Mouse (Mus musculus): Measurements from ENCODE around the gene Cers6. TPM values are rescaled to one million over a fixed set of nuclear protein-coding genes. Genes with fewer than 3 reads are reported as not detected.

The Cers6 gene
- polyA plus RNA-seq, 1 experiment = 23.8 TPM

DNA sequence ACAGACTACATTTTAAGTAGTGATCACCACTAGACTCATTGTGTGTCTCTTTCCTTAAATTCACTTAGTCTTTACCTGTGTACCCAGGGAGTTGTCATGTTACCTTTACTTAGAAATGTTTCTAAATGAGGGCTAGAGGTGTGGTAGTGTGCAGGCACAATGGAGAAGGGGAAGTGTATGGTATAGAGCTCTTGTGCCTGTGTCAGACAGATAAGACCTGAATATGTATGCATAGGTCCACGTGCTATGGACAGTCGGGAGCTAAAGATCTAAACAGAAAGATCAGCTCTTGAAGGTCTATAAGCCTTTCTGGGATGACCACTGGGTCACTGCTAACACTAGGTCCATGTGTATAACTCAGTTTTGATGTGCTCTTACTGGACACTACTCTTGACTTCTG is 87.9 kb downstream of the Cers6 start:
- no peak overlapping the region for H3K27ac ChIP-seq (ENCODE audit: control insufficient read depth, insufficient read depth, low read depth, low read length, poor library complexity)
- 41% methylated on average over 2 of the region's 2 CpGs for WGBS
- no peak overlapping the region for H3K4me3 ChIP-seq (replicated peaks; ENCODE audit: control insufficient read depth, low read depth, low read length)
- no peaks in the 10 kb centered on the region; the same call in 1 of the 2 replicates for H3K4me1 ChIP-seq (ENCODE audit: control insufficient read depth, insufficient read depth, low read length)
- TF ChIP-seq POLR2A (IDR thresholded peaks at IDR 0.05; ENCODE audit: borderline replicate concordance, control insufficient read depth, low read depth, low read length) = no peak
- no peak for TF ChIP-seq CTCF (IDR thresholded peaks at IDR 0.05; ENCODE audit: control insufficient read depth, insufficient read depth, low read length)

DNA sequence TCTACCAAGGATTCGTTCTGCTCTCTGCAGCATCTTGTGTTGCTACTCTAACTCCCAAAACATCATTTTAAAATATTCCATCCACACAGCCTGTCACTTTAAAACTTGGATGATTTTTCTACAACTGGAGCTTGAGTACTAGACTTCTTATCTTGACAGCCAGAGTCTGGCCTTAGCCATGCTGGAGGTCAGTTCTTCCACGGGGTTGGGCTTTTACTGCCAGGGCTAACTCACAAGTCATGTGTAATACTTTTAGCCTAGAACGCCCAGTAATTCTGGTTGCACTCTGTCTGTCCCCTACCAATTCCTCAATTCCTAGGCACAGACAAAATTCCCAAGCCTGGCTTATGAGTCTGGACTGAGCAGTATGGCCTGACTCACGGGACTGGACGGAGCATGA is 88.5 kb downstream of the Cers6 start:
- TF ChIP-seq POLR2A (IDR thresholded peaks at IDR 0.05; ENCODE audit: borderline replicate concordance, control insufficient read depth, low read depth, low read length) (no peak), CTCF (IDR thresholded peaks at IDR 0.05; ENCODE audit: control insufficient read depth, insufficient read depth, low read length) (no peak)
- 78% methylated on average over 5 of the region's 5 CpGs for WGBS
- H3K27ac ChIP-seq (ENCODE audit: control insufficient read depth, insufficient read depth, low read depth, low read length, poor library complexity) = no peak overlapping the region
- no peaks in the 10 kb centered on the region; the same call in 1 of the 2 replicates for H3K4me1 ChIP-seq (ENCODE audit: control insufficient read depth, insufficient read depth, low read length)
- no peak overlapping the region for H3K4me3 ChIP-seq (replicated peaks; ENCODE audit: control insufficient read depth, low read depth, low read length)

GRCm38 (mm10) chr2:68951706-68952105 is 90.5 kb downstream of the Cers6 start:
- Histone ChIP-seq H3K4me1 (ENCODE audit: control insufficient read depth, insufficient read depth, low read length) (no peaks in the 10 kb centered on the region; the same call in 1 of the 2 replicates), H3K4me3 (replicated peaks; ENCODE audit: control insufficient read depth, low read depth, low read length) (no peak overlapping the region), H3K27ac (ENCODE audit: control insufficient read depth, insufficient read depth, low read depth, low read length, poor library complexity) (no peak overlapping the region)
- WGBS = 93% methylated on average over 3 of the region's 3 CpGs
- no peak for TF ChIP-seq POLR2A (IDR thresholded peaks at IDR 0.05; ENCODE audit: borderline replicate concordance, control insufficient read depth, low read depth, low read length)

DNA sequence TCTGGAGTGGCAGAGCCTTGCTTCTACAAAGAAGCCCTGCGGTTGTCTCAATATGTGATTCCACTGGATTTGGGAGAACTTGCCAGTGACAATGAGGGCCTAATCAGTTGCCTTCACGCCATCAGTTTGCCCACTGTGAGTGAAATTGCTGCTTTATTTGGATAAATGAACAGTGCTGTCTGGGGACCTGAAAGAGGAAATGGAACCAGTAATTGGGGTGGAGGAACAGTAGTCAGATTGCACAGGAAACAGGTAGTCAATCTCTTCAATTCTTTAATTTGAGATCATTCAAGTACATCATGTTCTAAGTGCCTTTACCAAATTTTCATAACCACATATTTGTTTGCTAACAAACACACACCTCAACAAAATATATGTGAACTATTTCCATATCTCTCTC is 92.4 kb downstream of the Cers6 start:
- WGBS = 73% methylated on average over 2 of the region's 2 CpGs
- no peak overlapping the region for H3K27ac ChIP-seq (ENCODE audit: control insufficient read depth, insufficient read depth, low read depth, low read length, poor library complexity)

GRCm38 (mm10) chr2:68955496-68955895 is 94.3 kb downstream of the Cers6 start:
- WGBS = 86% methylated on average over 2 of the region's 2 CpGs
- no peak for TF ChIP-seq POLR2A (IDR thresholded peaks at IDR 0.05; ENCODE audit: borderline replicate concordance, control insufficient read depth, low read depth, low read length)
- no peak for TF ChIP-seq CTCF (IDR thresholded peaks at IDR 0.05; ENCODE audit: control insufficient read depth, insufficient read depth, low read length)
- H3K4me3 ChIP-seq (replicated peaks; ENCODE audit: control insufficient read depth, low read depth, low read length) = no peak overlapping the region
- no peak overlapping the region for H3K27ac ChIP-seq (ENCODE audit: control insufficient read depth, insufficient read depth, low read depth, low read length, poor library complexity)
- H3K4me1 ChIP-seq (ENCODE audit: control insufficient read depth, insufficient read depth, low read length) = no peaks in the 10 kb centered on the region; the same call in none of the 2 replicates

More for the DNA sequence above, 92.4 kb downstream of the Cers6 start:
- Histone ChIP-seq H3K4me1 (ENCODE audit: control insufficient read depth, insufficient read depth, low read length) (no peaks in the 10 kb centered on the region; the same call in 1 of the 2 replicates), H3K4me3 (replicated peaks; ENCODE audit: control insufficient read depth, low read depth, low read length) (no peak overlapping the region)
- TF ChIP-seq POLR2A (IDR thresholded peaks at IDR 0.05; ENCODE audit: borderline replicate concordance, control insufficient read depth, low read depth, low read length) (no peak), CTCF (IDR thresholded peaks at IDR 0.05; ENCODE audit: control insufficient read depth, insufficient read depth, low read length) (no peak)

GRCm38 (mm10) chr2:68956146-68956545 is 94.9 kb downstream of the Cers6 start:
- 94% methylated on average over 3 of the region's 3 CpGs for WGBS
- TF ChIP-seq CTCF (IDR thresholded peaks at IDR 0.05; ENCODE audit: control insufficient read depth, insufficient read depth, low read length) (no peak), POLR2A (IDR thresholded peaks at IDR 0.05; ENCODE audit: borderline replicate concordance, control insufficient read depth, low read depth, low read length) (no peak)
- Histone ChIP-seq H3K4me3 (replicated peaks; ENCODE audit: control insufficient read depth, low read depth, low read length) (no peak overlapping the region), H3K4me1 (ENCODE audit: control insufficient read depth, insufficient read depth, low read length) (no peaks in the 10 kb centered on the region; the same call in none of the 2 replicates), H3K27ac (ENCODE audit: control insufficient read depth, insufficient read depth, low read depth, low read length, poor library complexity) (no peak overlapping the region)

DNA sequence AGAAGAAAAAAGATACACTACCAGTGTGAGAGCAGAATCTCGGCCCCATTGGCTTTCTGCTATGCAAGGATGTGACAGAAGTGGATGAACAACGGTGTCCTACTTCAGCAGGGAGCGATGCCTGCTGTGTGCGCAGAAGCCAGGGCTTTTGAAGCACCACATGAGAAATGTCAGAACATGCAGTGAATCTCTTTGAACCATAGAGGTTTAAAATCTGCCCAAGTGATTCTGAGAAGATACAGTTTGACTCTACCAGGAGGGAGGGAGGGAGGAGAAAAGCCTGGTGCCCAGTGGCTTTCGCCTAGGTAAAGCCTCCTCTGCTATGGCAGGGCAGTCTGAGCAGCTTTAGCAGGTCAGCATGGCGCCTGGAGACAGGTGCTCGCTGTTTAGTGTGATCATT is 96.6 kb downstream of the Cers6 start:
- TF ChIP-seq POLR2A (IDR thresholded peaks at IDR 0.05; ENCODE audit: borderline replicate concordance, control insufficient read depth, low read depth, low read length) = no peak
- no peak for TF ChIP-seq CTCF (IDR thresholded peaks at IDR 0.05; ENCODE audit: control insufficient read depth, insufficient read depth, low read length)
- no peaks in the 10 kb centered on the region; the same call in none of the 2 replicates for H3K4me1 ChIP-seq (ENCODE audit: control insufficient read depth, insufficient read depth, low read length)

DNA sequence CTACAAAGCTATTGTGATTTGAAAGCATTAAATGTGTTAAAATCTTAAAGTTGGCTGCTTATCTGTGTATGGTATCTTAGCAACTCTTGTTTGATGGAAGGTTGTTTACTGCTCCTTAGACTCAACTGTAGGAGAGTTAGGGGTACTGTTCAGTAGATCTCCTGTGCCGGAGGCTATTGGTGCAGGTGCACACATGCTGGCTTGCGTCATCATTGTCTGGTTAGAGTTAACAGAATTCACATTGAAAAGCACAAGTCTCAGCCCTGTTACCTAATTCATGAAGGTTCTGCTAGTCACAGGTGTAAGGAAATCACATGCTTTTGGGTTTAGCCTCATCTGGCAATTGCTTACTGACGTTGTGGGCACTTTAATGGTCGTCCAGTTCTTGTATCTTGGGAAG is 98.3 kb downstream of the Cers6 start:
- 56% methylated on average over 4 of the region's 4 CpGs for WGBS
- Histone ChIP-seq H3K4me1 (ENCODE audit: control insufficient read depth, insufficient read depth, low read length) (no peaks in the 10 kb centered on the region; the same call in none of the 2 replicates), H3K4me3 (replicated peaks; ENCODE audit: control insufficient read depth, low read depth, low read length) (no peak overlapping the region), H3K27ac (ENCODE audit: control insufficient read depth, insufficient read depth, low read depth, low read length, poor library complexity) (no peak overlapping the region)
- TF ChIP-seq POLR2A (IDR thresholded peaks at IDR 0.05; ENCODE audit: borderline replicate concordance, control insufficient read depth, low read depth, low read length) = no peak
- no peak for TF ChIP-seq CTCF (IDR thresholded peaks at IDR 0.05; ENCODE audit: control insufficient read depth, insufficient read depth, low read length)

More for the DNA sequence above, 96.6 kb downstream of the Cers6 start:
- Histone ChIP-seq H3K27ac (ENCODE audit: control insufficient read depth, insufficient read depth, low read depth, low read length, poor library complexity) (no peak overlapping the region), H3K4me3 (replicated peaks; ENCODE audit: control insufficient read depth, low read depth, low read length) (no peak overlapping the region)
- WGBS = 85% methylated on average over 7 of the region's 7 CpGs

- Histone ChIP-seq H3K27ac (ENCODE audit: control insufficient read depth, insufficient read depth, low read depth, low read length, poor library complexity) (no peak overlapping the region), H3K4me3 (replicated peaks; ENCODE audit: control insufficient read depth, low read depth, low read length) (no peak overlapping the region), H3K4me1 (ENCODE audit: control insufficient read depth, insufficient read depth, low read length) (no peaks in the 10 kb centered on the region; the same call in none of the 2 replicates)
- WGBS = 78% methylated on average over 5 of the region's 5 CpGs
- TF ChIP-seq POLR2A (IDR thresholded peaks at IDR 0.05; ENCODE audit: borderline replicate concordance, control insufficient read depth, low read depth, low read length) (no peak), CTCF (IDR thresholded peaks at IDR 0.05; ENCODE audit: control insufficient read depth, insufficient read depth, low read length) (no peak)
Observed at GRCm38 (mm10) chr2:68960060-68960459, 98.8 kb downstream of the Cers6 start.

All from bone marrow, adult 2 months (tissue).